Mouse (Mus musculus) kidney, adult 2 months (tissue): ENCODE data around the gene Cacng4. TPM values are rescaled to one million over a fixed set of nuclear protein-coding genes. Genes with fewer than 3 reads are reported as not detected.
A peak's percentile ranks its signal among the peaks of the same experiment; 100 is the strongest.

ENCODE experiments used
- DNase-seq: peaks from one replicate; pipeline ENCODE4 v3.0.0; 2021
- H3K27ac ChIP-seq: fragments of 200-500 bp; 2 replicates; pipeline ENCODE4 v1.5.1; 2012; ENCODE audit warnings: low read depth, low read length, control low read depth, inconsistent platforms; ENCODE audit not compliant: insufficient read depth
- H3K27me3 ChIP-seq: fragments of 200-500 bp; replicated peaks from 2 replicates; pipeline ENCODE4 v1.6.1; 2012; ENCODE audit warnings: mild to moderate bottlenecking, moderate library complexity, low read length, inconsistent platforms; ENCODE audit not compliant: control insufficient read depth, insufficient read depth
- H3K36me3 ChIP-seq: fragments of 200-500 bp; 2 replicates; pipeline ENCODE4 v1.6.1; 2012; ENCODE audit warnings: mild to moderate bottlenecking, moderate library complexity, low read length, inconsistent platforms; ENCODE audit not compliant: control insufficient read depth, insufficient read depth
- H3K4me1 ChIP-seq: fragments of 200-500 bp; 2 replicates; pipeline ENCODE4 v1.6.1; 2011; ENCODE audit warnings: low read length; ENCODE audit not compliant: control insufficient read depth, insufficient read depth
- H3K4me3 ChIP-seq: fragments of 200-500 bp; 2 replicates; pipeline ENCODE4 v1.5.1; 2011; ENCODE audit warnings: mild to moderate bottlenecking, low read depth, low read length, control low read depth; ENCODE audit not compliant: insufficient read depth
- CTCF ChIP-seq: fragments of 200-500 bp; conservative IDR thresholded peaks from 2 replicates; pipeline ENCODE4 v1.5.1; 2011; ENCODE audit warnings: low read depth, mild to moderate bottlenecking, control low read depth, low read length, moderate library complexity, mixed read lengths; ENCODE audit not compliant: insufficient read depth, insufficient read length
- POLR2A ChIP-seq: fragments of 200-500 bp; IDR thresholded peaks from one replicate; pipeline ENCODE4 v1.6.1; 2011; ENCODE audit warnings: low read depth, low read length, control low read depth
- WGBS: fragments of 180-500 bp; shearing (Covaris S2); methylation state at CpG from one replicate; pipeline ENCODE4 v1.1.7; 2018; 5-methylcytosine and 5-hydroxymethylcytosine counted together
- polyA plus RNA-seq: library from polyadenylated mRNA; depleted of rRNA; stranded (reverse); fragments of >200 nt; gene quantifications from 2 replicates; pipeline ENCODE4 v1.2.3, GENCODE M21; 2012; rRNA removed

The Cacng4 gene
- polyA plus RNA-seq, 1 experiment, result 0.69 TPM

DNA sequence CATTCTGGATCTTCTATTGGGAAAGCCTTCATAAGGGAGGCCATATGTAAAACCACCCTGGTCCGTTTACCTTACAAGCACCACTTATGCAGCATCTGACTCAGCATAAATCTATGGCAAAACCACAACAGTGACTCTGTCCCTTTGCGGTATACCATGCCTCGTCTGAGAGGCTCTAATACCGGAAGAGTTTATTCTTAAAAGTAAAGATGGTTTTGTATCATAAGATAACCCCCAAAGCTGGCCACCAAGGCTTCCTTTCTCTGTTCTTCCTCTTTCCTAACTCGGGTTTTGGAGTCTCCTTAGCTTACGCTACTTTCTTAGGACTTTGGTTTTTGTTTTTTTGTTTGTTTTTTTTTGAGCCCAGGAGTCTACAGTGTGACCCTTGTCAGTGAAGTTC is 101.0 kb downstream of the Cacng4 start:
- WGBS, result 79% methylated on average over 6 of the region's 6 CpGs
- H3K27me3 ChIP-seq, result no peaks in the 10 kb centered on the region
- TF ChIP-seq CTCF (no peak), POLR2A (no peak)
- H3K36me3 ChIP-seq, result no peaks in the 10 kb centered on the region
- no peak overlapping the region for H3K4me3 ChIP-seq
- no peaks in the 10 kb centered on the region for H3K4me1 ChIP-seq
- no peak overlapping the region for H3K27ac ChIP-seq
- no peak for DNase-seq

DNA sequence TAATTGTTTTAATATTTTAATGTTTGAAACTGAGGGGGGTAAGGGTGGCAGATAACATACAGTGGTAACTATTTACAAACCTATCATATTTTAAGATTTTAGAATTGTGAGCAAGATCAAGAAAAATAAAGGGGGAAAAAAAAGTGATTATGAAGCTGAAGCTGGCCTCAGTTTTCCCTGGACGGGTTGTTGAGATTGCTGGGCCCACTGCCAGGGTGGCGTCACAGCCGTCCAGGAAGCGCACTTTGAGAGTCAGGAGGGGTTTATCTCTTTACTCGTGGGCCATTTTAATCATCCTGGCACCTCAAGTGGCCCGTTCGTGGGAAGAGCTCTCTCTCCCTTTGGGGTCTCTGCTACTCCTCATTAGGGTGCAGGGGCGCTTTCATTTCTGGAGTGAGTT is 102.8 kb downstream of the Cacng4 start:
- DNase-seq, result peak; percentile 14

DNA sequence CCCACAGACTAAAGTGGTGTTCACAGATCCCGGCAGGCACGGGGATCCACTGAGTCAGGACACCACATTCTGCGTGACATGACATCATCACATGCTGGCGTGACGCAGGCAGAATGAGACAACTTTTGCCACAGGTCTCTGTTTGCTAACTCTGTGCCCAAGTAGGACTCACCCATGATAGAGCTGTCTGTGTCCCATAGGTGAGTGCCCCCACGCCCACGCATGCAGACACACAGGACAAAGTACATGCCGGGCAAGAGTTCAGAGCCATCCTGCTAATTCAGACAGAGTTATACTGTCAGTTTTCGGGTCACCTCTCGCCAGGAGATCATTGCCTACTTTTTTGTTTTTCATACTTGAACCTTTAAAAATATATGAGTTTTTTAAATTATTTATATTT is 105.9 kb downstream of the Cacng4 start:
- Histone ChIP-seq H3K4me3 (no peak overlapping the region), H3K27ac (no peak overlapping the region), H3K4me1 (no peaks in the 10 kb centered on the region), H3K36me3 (peaks cover 2% of the 10 kb centered on the region), H3K27me3 (no peaks in the 10 kb centered on the region)
- DNase-seq, result no peak
- 83% methylated on average over 10 of the region's 10 CpGs for WGBS
- TF ChIP-seq CTCF (no peak), POLR2A (no peak)

More for the DNA sequence above, 102.8 kb downstream of the Cacng4 start:
- no peak for TF ChIP-seq POLR2A
- no peak for TF ChIP-seq CTCF
- 64% methylated on average over 8 of the region's 8 CpGs for WGBS
- no peaks in the 10 kb centered on the region for H3K27me3 ChIP-seq
- H3K4me3 ChIP-seq, result no peak overlapping the region
- H3K4me1 ChIP-seq, result no peaks in the 10 kb centered on the region
- peaks cover 1% of the 10 kb centered on the region; the same call in 1 of the 2 replicates for H3K36me3 ChIP-seq
- H3K27ac ChIP-seq, result no peak overlapping the region

DNA sequence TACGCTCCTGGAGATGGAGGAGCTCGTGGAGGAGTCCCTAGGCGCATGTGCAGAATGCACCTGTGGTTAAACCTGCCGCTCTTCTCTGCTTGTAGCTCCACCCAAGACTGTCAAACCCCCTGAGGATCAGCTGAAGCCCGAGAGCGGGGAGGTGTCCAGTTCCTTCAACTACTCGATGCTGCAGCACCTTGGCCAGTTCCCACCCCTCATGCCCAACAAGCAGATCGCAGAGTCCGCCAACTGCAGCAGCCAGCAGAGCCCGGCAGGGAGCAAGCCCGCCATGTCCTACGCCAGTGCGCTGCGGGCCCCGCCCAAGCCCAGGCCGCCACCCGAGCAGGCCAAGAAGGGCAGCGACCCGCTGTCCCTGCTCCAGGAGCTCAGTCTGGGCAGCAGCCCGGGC is 108.1 kb downstream of the Cacng4 start:
- Histone ChIP-seq H3K4me3 (no peak overlapping the region), H3K27ac (no peak overlapping the region), H3K36me3 (peaks cover 2% of the 10 kb centered on the region), H3K27me3 (no peaks in the 10 kb centered on the region), H3K4me1 (no peaks in the 10 kb centered on the region)
- no peak for TF ChIP-seq CTCF
- no peak for TF ChIP-seq POLR2A
- DNase-seq, result no peak
- WGBS, result 92% methylated on average over 20 of the region's 20 CpGs

DNA sequence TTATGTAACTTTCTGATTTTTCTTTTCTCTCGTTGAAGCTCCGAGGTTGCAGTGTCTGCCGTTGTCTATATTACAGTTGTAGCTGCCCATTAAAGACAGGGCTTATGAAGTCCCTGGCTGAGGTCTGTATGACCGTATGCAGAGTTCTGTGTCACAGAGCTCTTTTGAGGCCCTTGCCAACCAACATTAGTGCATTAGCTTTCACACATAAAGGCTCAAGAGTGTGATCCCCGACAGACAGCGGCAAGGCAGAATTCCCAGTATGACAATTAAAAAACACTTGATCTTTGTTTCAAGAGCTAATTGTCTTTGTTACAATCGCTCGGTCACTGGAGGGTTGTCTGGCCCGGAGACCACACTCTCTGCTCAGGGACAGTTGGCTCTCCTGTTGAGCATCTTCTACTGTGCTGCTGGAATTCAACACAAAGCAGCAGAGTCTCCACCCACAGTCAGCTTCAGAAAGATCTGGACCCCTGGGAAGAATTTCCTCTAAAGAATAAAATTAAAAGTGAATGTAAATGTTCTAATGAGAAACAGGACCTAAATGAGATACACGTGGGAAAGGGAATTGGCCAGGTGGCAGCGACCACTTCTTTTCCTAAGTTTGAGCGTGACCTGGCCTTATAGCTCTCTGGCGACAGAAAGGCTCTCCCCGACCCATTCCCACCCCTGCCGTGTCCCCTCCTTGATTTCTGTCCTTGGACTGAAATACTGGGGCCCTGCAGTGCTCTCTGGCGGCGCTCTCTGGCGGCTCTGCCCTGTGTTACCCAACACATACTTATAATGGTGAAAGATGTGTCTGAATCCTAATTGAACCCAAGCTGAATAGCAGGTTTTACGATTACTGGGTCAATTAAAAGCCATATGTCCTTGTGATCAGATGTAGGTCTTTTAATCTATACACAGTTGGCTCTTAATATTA is 110.6 kb downstream of the Cacng4 start:
- Histone ChIP-seq H3K4me1 (no peaks in the 10 kb centered on the region), H3K27ac (no peak overlapping the region), H3K36me3 (peaks cover 2% of the 10 kb centered on the region), H3K27me3 (no peaks in the 10 kb centered on the region), H3K4me3 (no peak overlapping the region)
- 87% methylated on average over 19 of the region's 19 CpGs for WGBS
- no peak for DNase-seq
- no peak for TF ChIP-seq CTCF
- TF ChIP-seq POLR2A, result no peak

DNA sequence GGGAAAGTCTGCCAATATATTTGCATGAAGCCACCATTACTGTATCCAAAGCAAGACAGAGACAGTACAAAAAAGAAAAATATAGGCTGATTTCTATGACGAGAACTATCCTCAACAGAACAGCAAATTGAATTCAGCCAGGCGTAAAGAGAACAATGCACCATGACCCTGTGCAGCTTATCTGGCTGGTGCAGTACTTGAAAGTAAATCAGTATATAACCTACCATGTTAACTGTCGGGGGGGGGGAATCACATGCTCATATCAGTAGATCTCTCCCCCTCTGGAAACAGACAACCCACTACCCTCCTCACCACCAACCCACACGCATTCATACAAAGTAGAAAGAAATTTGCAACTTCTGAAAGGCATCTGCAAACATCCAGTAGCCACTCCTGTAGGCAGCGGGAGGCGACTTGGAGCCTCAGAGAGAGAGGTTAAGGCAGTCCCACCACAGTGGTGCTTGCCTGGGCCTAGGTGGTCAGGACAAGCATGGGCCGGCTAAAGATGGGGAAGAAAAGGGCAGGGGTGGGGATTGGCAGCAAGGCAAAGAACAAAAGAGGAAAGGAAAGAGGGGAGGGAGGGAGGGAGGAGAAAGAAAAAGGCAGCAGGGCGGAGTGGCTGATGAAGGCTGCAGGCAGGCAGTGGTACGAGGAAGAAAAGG is 111.5 kb downstream of the Cacng4 start:
- Histone ChIP-seq H3K27me3 (no peaks in the 10 kb centered on the region), H3K4me3 (no peak overlapping the region), H3K36me3 (peaks cover 2% of the 10 kb centered on the region), H3K27ac (no peak overlapping the region), H3K4me1 (no peaks in the 10 kb centered on the region)
- TF ChIP-seq POLR2A, result no peak
- TF ChIP-seq CTCF, result no peak
- DNase-seq, result no peak
- WGBS, result 81% methylated on average over 9 of the region's 9 CpGs

Other genes starting within 250 kb of the Cacng4 start
- gene Helz, start 246.6 kb downstream of the Cacng4 start, polyA plus RNA-seq, result 16.3 and 18.8 TPM in 2 replicates
- 0.19 and 1.4 TPM in 2 replicates for gene Cacng1, start 78.0 kb downstream of the Cacng4 start, polyA plus RNA-seq
- gene Cacng5, start 120.5 kb upstream of the Cacng4 start, polyA plus RNA-seq, result 0.05 and 0.07 TPM in 2 replicates